25 mouse cellular contexts compared by ENCODE assay signal in genomic region chr7:115628766-115629165, GRCm38 (mm10).
DNase-seq lines count a peak whose midpoint lies in the region; ATAC-seq and TF ChIP-seq lines count a peak whose summit lies in the region.
"Had no signal": no experiment of that assay in that cellular context is flagged by ENCODE, and none has a peak within 500 bp of the region (broad histone marks: within the 10 kb centered on the region; RNA-seq: fewer than 3 reads in every experiment).

No protein-coding gene starts in this region.

- peak; percentile 20 for DNase-seq in kidney, adult 2 months
- DNase-seq in kidney, adult 18-20 months = no peak
- DNase-seq in 3T3-L1 (ENCODE audit: low read depth, low spot score) = peak; percentile 70
- DNase-seq in NIH3T3 (ENCODE audit: low read depth) = peak; percentile 3
- no peak for DNase-seq in gastrocnemius, adult 2 months
- DNase-seq: adrenal gland, postnatal 10 days; adrenal gland, postnatal 36 days; B cell, adult 2 months; cerebellum, adult 18-20 months; cerebellum, adult 9-10 months; cerebellum, postnatal 25 days; embryo, embryonic 11 days; forebrain, postnatal 0 days; gastrocnemius, postnatal 36 days; kidney, adult 11 months had no signal

- TF ChIP-seq CTCF in kidney, adult 2 months (conservative IDR thresholded peaks at IDR 0.05; ENCODE audit: insufficient read depth, insufficient read length, low read depth, low read length) = no peak
- TF ChIP-seq CTCF in gastrocnemius, adult 2 months (IDR thresholded peaks at IDR 0.05) = no peak

- H3K4me2 ChIP-seq in hindbrain, embryonic 12.5 days (replicated peaks) = no peak overlapping the region
- H3K4me2 ChIP-seq: embryonic facial prominence, embryonic 13.5 days; hindbrain, embryonic 13.5 days; intestine, embryonic 15.5 days had no signal

- no peak overlapping the region for H3K27ac ChIP-seq in kidney, adult 2 months (ENCODE audit: insufficient read depth, low read depth, low read length)
- H3K27ac ChIP-seq in gastrocnemius, adult 2 months = no peak overlapping the region
- no peak overlapping the region for H3K27ac ChIP-seq in hindbrain, embryonic 12.5 days
- H3K27ac ChIP-seq: embryonic facial prominence, embryonic 10.5 days; embryonic facial prominence, embryonic 13.5 days; hindbrain, embryonic 13.5 days; intestine, embryonic 15.5 days had no signal

- H3K36me3 ChIP-seq in kidney, adult 2 months (ENCODE audit: control insufficient read depth, insufficient read depth, low read length) = no peaks in the 10 kb centered on the region
- no peaks in the 10 kb centered on the region for H3K36me3 ChIP-seq in hindbrain, embryonic 12.5 days
- H3K36me3 ChIP-seq: embryonic facial prominence, embryonic 10.5 days; embryonic facial prominence, embryonic 13.5 days; G1E; hindbrain, embryonic 13.5 days; intestine, embryonic 15.5 days had no signal

- H3K9ac ChIP-seq in hindbrain, embryonic 12.5 days = no peak overlapping the region
- H3K9ac ChIP-seq: embryonic facial prominence, embryonic 13.5 days; forebrain, postnatal 0 days; hindbrain, embryonic 13.5 days; intestine, embryonic 15.5 days had no signal

- TF ChIP-seq POLR2A in kidney, adult 2 months (IDR thresholded peaks at IDR 0.05; ENCODE audit: low read depth, low read length) = no peak

- no peak for ATAC-seq in hindbrain, embryonic 12.5 days (ENCODE audit: low FRiP score)
- ATAC-seq: activated CD4-positive, CD25-positive, alpha-beta regulatory T cell, adult 4 months; forebrain, embryonic 14.5 days; forebrain, postnatal 0 days; hindbrain, embryonic 16.5 days; intestine, embryonic 15.5 days had no signal

- H3K4me1 ChIP-seq in kidney, adult 2 months (ENCODE audit: control insufficient read depth, insufficient read depth, low read length) = peaks cover 12% of the 10 kb centered on the region; the same call in 1 of the 2 replicates
- H3K4me1 ChIP-seq in hindbrain, embryonic 12.5 days = peaks cover 27% of the 10 kb centered on the region

- H3K9me3 ChIP-seq in hindbrain, embryonic 12.5 days (replicated peaks) = no peaks in the 10 kb centered on the region
- H3K9me3 ChIP-seq: embryonic facial prominence, embryonic 10.5 days; embryonic facial prominence, embryonic 13.5 days; G1E; hindbrain, embryonic 13.5 days; intestine, embryonic 15.5 days had no signal

- H3K27me3 ChIP-seq in kidney, adult 2 months (replicated peaks; ENCODE audit: control insufficient read depth, insufficient read depth, low read length) = no peaks in the 10 kb centered on the region
- H3K27me3 ChIP-seq in hindbrain, embryonic 12.5 days = 0 out of 2 replicates have a peak, but pooled peaks cover 2% of the 10 kb centered on the region
- H3K27me3 ChIP-seq: CH12.LX; intestine, embryonic 15.5 days had no signal

- 84% methylated on average over 1 of the region's 1 CpGs for WGBS in kidney, adult 2 months
- 86% methylated on average over 1 of the region's 1 CpGs for WGBS in hindbrain, embryonic 12.5 days

- H3K4me3 ChIP-seq in kidney, adult 2 months (ENCODE audit: insufficient read depth, low read depth, low read length) = no peak overlapping the region
- H3K4me3 ChIP-seq in gastrocnemius, adult 2 months = no peak overlapping the region
- no peak overlapping the region for H3K4me3 ChIP-seq in hindbrain, embryonic 12.5 days
- H3K4me3 ChIP-seq: embryonic facial prominence, embryonic 10.5 days; embryonic facial prominence, embryonic 13.5 days; hindbrain, embryonic 13.5 days; intestine, embryonic 15.5 days had no signal

- intact Hi-C loops in gastrocnemius, adult 2 months (cut with DNase I) = no loop called here

Comparison
In these comparisons a context has a peak if more than half of its experiments do, and no peak if none do; other contexts are left out.
1. DNase-seq: peak in kidney, adult 2 months (single experiment), 3T3-L1 (single experiment) and NIH3T3 (single experiment); none in kidney, adult 18-20 months (single experiment) and gastrocnemius, adult 2 months (single experiment).